Mouse (Mus musculus) duodenum, adult 2 months (tissue): ENCODE data around the gene Serpina1c. TPM values are rescaled to one million over a fixed set of nuclear protein-coding genes. Genes with fewer than 3 reads are reported as not detected.

ENCODE experiments used
- polyA plus RNA-seq: library from polyadenylated mRNA; depleted of rRNA; stranded (reverse); fragments of >200 nt; gene quantifications from 2 replicates; pipeline ENCODE4 v1.2.3, GENCODE M21; 2012; ENCODE audit warnings: low replicate concordance; rRNA removed

Serpina1c gene
- polyA plus RNA-seq, result 0.68 and 2.5 TPM in 2 replicates

DNA sequence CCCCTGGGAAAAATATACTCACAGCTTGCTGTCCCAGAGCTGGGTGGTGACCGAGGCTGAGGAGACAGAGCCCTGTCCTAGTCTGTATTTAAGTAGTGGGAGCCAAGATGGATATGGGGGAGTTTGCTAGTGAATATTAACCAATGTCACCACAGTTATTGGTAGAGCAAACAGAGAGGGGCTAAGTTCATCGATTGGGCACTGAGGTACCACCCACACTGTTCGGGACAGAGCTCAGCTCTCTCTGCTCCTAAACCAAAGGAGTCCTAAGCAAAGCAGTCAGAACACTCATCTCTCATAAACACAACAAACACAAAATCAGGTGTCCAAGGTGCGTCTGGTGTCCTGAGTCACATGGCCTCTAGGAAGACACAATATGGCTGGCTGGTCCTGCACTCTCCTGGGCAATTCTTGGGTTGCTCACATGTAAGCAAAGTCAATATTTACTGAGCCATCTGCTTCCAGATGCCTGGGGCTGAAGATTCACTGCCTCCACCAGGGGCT lies at the start of gene Serpina1c:
Gene Serpina1c (minus strand): TSS at position 51 of the 504 bp plus-strand sequence.

DNA sequence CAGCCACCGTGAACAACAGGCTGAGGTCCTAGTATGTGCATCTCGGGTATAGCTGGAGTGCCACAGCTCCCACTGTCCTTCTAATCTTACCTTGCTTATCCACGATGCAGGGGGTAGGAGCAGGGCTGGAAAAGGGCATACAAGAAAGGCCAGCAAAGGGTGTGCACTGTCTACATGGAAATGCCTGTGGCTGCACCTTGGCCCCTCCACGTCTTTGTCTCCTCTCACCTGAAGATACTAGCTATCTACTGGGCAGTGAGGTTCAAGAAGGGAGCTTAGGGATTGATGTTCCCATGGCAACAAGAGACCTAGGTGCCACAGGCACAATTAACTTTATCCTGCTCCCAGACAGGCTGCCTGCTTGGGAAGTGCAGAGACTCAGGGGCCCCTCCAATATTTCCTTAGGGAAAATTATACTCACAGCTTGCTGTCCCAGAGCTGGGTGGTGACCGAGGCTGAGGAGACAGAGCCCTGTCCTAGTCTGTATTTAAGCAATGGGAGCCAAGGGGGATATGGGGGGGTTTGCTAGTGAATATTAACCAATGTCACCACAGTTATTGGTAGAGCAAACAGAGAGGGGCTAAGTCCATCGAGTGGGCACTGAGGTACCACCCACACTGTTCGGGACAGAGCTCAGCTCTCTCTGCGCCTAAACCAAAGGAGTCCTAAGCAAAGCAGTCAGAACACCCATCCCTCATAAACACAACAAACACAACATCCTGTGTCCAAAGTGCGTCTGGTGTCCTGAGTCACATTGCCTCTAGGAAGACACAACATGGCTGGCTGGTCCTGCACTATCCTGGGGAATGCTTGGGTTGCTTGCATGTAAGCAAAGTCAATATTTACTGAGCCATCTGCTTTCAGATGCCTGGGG lies 41.3 kb downstream of the Serpina1c start, which contains the start of gene Serpina1a:
Gene Serpina1a (minus strand): TSS at position 462 of the 874 bp plus-strand sequence.

Other genes starting within 250 kb of the Serpina1c start
- not detected in 2 replicates for gene Serpina6, start 247.7 kb downstream of the Serpina1c start, polyA plus RNA-seq
- gene Serpina16, start 228.7 kb downstream of the Serpina1c start, polyA plus RNA-seq, result not detected in 2 replicates
- 0.18 TPM in 1 of 2 replicates, not detected in the other for gene Serpina1f, start 209.4 kb downstream of the Serpina1c start, polyA plus RNA-seq
- not detected in 2 replicates for gene Serpina1d, start 131.3 kb downstream of the Serpina1c start, polyA plus RNA-seq
- gene Serpina1b, start 74.5 kb downstream of the Serpina1c start, polyA plus RNA-seq, result 1.1 and 2.4 TPM in 2 replicates
- gene Serpina1a, start 41.3 kb downstream of the Serpina1c start, polyA plus RNA-seq, result 0.15 and 1.2 TPM in 2 replicates
- 0.78 TPM in 1 of 2 replicates, not detected in the other for gene Serpina1e, start 54.1 kb upstream of the Serpina1c start, polyA plus RNA-seq
- 0.43 TPM in 1 of 2 replicates, not detected in the other for gene Serpina11, start 85.1 kb upstream of the Serpina1c start, polyA plus RNA-seq
- gene Serpina9, start 108.9 kb upstream of the Serpina1c start, polyA plus RNA-seq, result 0.02 and 0.12 TPM in 2 replicates
- gene Serpina12, start 139.6 kb upstream of the Serpina1c start, polyA plus RNA-seq, result not detected in 2 replicates
- gene Serpina5, start 196.2 kb upstream of the Serpina1c start, polyA plus RNA-seq, result not detected in 2 replicates
- gene Serpina3a, start 207.8 kb upstream of the Serpina1c start, polyA plus RNA-seq, result not detected in 2 replicates
- gene Serpina3b, start 223.1 kb upstream of the Serpina1c start, polyA plus RNA-seq, result not detected in 2 replicates
- 0.04 and 0.46 TPM in 2 replicates for gene Serpina3c, start 249.0 kb upstream of the Serpina1c start, polyA plus RNA-seq